Mouse (Mus musculus) forebrain, embryonic 14.5 days (tissue): Measurements from ENCODE around the gene Rnf166. TPM values are rescaled to one million over a fixed set of nuclear protein-coding genes. Genes with fewer than 3 reads are reported as not detected.

Source experiments
- ATAC-seq: fragments of 200-750 bp; cut with Nextera tagmentation; 2 replicates; pipeline ENCODE4 v1.8.0; 2017; ENCODE audit warnings: mild to moderate bottlenecking, moderate library complexity
- DNase-seq: peaks from one replicate; pipeline ENCODE4 v3.0.0-alpha.2; 2015; ENCODE audit warnings: low spot score
- H3K27ac ChIP-seq: fragments of 300-500 bp; sonication (generic); 2 replicates; pipeline ENCODE4 v1.5.1; 2014; ENCODE audit warnings: low read depth, mild to moderate bottlenecking, control low read depth, low read length, moderate library complexity
- H3K27me3 ChIP-seq: fragments of 300-500 bp; sonication (generic); replicated peaks from 2 replicates; pipeline ENCODE4 v1.6.1; 2014; ENCODE audit warnings: low read length, control low read depth, mixed read lengths; ENCODE audit not compliant: control insufficient read depth, insufficient read depth
- H3K36me3 ChIP-seq: fragments of 300-500 bp; sonication (generic); 2 replicates; pipeline ENCODE4 v1.6.1; 2014; ENCODE audit warnings: low read length, control low read depth; ENCODE audit not compliant: control insufficient read depth, insufficient read depth
- H3K4me1 ChIP-seq: fragments of 300-500 bp; sonication (generic); 2 replicates; pipeline ENCODE4 v1.6.1; 2014; ENCODE audit warnings: antibody characterized with exemption, low read length, control low read depth; ENCODE audit not compliant: control insufficient read depth, insufficient read depth
- H3K4me2 ChIP-seq: fragments of 300-500 bp; sonication (generic); 2 replicates; pipeline ENCODE4 v1.6.1; 2014; ENCODE audit warnings: mild to moderate bottlenecking, control low read depth, low read length
- H3K4me3 ChIP-seq: fragments of 300-500 bp; sonication (generic); 2 replicates; pipeline ENCODE4 v1.5.1; 2014; ENCODE audit warnings: low read depth, low read length, control low read depth
- H3K9ac ChIP-seq: fragments of 300-500 bp; sonication (generic); 2 replicates; pipeline ENCODE4 v1.6.1; 2014; ENCODE audit warnings: mild to moderate bottlenecking, low read length, control low read depth, moderate library complexity
- H3K9me3 ChIP-seq: fragments of 300-500 bp; sonication (generic); replicated peaks from 2 replicates; pipeline ENCODE4 v1.6.1; 2016; ENCODE audit warnings: low read length, control low read depth, mixed read lengths; ENCODE audit not compliant: control insufficient read depth
- WGBS: fragments of 180-500 bp; shearing (Covaris S2); extraction: QIAGEN DNeasy Blood & Tissue Kit; methylation state at CpG from one replicate; pipeline ENCODE4 v1.1.7; 2014; 5-methylcytosine and 5-hydroxymethylcytosine counted together
- polyA plus RNA-seq: library from polyadenylated mRNA; unstranded; fragments of >200 nt; fragmentation: Nextera tagmentation; extraction: Ambion mirVana; gene quantifications from 2 replicates; pipeline ENCODE4 v1.2.1, GENCODE M21; 2014

Rnf166 gene
- polyA plus RNA-seq, 1 experiment from 2014 or later: 28.8 TPM

DNA sequence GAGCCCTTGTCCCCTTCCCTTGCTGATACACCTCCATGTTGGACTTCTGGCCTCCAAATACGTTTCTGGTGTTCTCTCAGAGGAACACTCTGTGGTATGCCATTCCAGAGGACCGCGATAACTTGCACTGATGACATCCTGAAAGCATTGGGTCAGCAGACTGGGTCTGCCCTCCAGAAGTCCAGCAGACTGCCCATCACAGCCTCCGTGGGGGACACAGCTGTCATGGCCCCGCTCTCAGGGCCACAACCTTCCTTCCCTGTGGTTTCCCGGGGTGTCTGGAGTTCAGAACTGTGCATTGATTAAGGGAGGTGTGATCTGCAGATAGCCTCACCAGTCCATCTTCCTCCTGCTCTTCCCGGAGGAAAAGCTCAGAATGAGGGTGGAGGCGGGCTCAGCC is 13.4 kb downstream of the Rnf166 start:
- Histone ChIP-seq H3K27me3 (peaks cover 38% of the 10 kb centered on the region), H3K4me2 (no peak overlapping the region), H3K36me3 (peaks cover 21% of the 10 kb centered on the region), H3K27ac (no peak overlapping the region), H3K9me3 (no peaks in the 10 kb centered on the region), H3K9ac (no peak overlapping the region), H3K4me3 (no peak overlapping the region), H3K4me1 (peaks cover 6% of the 10 kb centered on the region; the same call in 1 of the 2 replicates)
- 74% methylated on average over 8 of the region's 8 CpGs for WGBS
- no peak for ATAC-seq
- no peak for DNase-seq

DNA sequence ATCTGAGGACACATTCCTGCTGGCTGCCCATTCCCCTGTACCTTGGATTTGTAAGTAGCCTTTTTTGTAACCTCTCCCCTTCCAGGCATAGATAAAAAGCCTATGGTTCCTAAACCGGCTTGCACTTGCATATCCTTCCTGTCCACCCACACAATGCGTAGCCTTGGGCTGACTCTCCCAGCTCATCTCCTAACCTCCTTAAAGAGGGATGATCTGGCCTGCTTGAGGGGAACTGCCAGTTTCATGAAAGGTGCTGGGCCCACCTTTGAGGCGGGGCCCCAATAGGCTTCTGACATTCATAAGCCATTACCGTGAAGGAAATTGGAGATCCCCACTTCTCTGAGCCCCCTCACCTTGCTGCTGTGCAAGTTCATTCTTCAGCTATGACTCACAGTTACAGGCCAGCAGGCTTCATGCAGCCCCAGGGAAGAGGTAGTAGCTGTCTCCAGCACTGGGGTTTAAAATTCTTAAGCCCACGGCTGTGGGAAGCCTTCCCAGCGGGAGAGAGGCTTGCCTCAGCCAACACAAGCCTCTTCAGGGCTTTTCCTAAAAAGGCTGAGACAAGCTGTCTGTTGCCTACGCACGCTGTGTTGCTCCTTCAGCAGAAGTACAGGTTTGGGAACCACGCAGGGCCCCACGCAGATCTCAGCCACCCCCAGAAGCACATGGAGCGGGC is 14.3 kb downstream of the Rnf166 start:
- peaks cover 6% of the 10 kb centered on the region; the same call in 1 of the 2 replicates for H3K4me1 ChIP-seq
- H3K4me3 ChIP-seq: no peak overlapping the region
- no peak overlapping the region for H3K27ac ChIP-seq
- WGBS: 58% methylated on average over 11 of the region's 11 CpGs
- H3K9ac ChIP-seq: no peak overlapping the region
- DNase-seq: no peak
- H3K27me3 ChIP-seq: peaks cover 38% of the 10 kb centered on the region
- no peak for ATAC-seq
- H3K36me3 ChIP-seq: peaks cover 15% of the 10 kb centered on the region
- H3K9me3 ChIP-seq: no peaks in the 10 kb centered on the region
- no peak overlapping the region for H3K4me2 ChIP-seq

DNA sequence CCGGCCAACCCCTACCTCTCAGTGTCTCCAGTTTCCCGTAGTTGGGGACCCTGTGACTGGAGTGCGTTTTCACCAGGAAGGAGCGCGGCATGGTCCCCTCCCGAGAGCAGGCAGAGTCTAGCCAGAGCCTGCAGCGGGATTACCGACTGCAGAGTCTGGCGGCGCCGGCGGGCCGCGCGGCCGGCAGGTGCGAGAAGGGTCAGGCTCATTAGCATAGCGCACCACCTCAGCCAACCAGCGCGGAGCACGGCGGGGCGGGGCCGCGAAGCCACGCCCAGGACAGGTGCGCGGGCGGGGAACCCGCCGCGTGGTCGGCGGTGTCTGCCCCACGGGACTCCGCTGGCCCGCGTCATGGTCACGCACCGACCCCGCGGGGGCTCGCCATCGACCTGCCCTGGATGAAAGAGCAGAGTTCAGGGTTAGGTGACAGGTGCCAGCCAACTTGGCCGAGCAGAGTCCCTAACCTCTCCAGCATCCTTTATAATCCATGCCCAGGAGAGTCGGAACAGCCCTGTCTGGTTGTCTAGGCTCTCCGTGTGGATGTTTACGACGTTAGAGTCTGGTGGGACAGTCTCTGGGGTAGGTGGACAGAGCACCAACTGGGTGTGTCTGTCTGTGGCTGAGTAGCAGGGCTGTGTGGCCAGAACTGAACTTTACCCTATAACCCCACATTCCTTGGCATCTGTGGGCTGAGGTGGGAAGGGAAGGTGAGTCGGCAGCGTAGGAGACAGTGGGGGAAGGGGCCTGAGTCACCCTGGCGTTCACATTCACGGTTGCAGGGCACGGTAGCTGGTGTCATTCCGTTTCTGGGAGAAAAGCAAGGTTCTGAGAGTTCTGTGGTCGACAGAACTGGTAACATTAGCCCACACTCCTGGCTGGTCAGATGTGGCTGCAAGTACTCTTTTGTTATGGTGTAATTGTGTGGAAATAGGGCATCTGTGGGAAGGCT is 15.1 kb downstream of the Rnf166 start, which contains the start of gene Snai3:
Snai3 (minus strand) TSS at position 210 of the 949 bp plus-strand sequence.
- WGBS: 2% methylated on average over 48 of the region's 56 CpGs
- Histone ChIP-seq H3K36me3 (peaks cover 7% of the 10 kb centered on the region; the same call in 1 of the 2 replicates), H3K4me3 (peak within 1 kb of the TSS; percentile 26), H3K27me3 (peaks cover 38% of the 10 kb centered on the region), H3K9me3 (no peaks in the 10 kb centered on the region), H3K9ac (peak within 1 kb of the TSS; percentile 51; the same call in 1 of the 2 replicates), H3K27ac (no peak within 1 kb of the TSS), H3K4me1 (peaks cover 6% of the 10 kb centered on the region; the same call in 1 of the 2 replicates), H3K4me2 (peak within 1 kb of the TSS; percentile 56)
- DNase-seq (peak; percentile 23), ATAC-seq (peak; percentile 70)

DNA sequence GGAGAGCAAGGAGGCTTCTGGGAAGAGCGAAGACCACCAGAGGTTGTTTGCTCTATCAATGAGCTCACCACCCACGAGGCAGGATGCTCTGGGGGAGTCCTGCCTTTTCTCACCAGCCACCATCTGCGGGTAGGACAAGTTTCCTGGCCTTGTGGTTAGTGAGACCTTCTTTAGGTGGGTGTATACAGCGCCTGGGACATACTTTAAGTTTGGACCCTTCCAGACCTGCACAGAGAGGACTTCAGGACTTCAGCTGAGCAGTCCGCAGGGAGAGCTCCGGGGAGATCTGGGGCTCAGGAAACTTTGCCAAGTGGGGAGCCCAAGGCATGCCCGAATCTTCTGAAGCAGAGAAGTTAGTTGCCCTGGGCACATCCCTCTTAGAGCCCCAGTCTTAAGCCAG is 15.9 kb downstream of the Rnf166 start:
- H3K4me1 ChIP-seq: peaks cover 6% of the 10 kb centered on the region; the same call in 1 of the 2 replicates
- no peak for DNase-seq
- H3K9ac ChIP-seq: no peak overlapping the region
- peak overlapping the region; percentile 26; the same call in 1 of the 2 replicates for H3K4me3 ChIP-seq
- no peak for ATAC-seq
- no peaks in the 10 kb centered on the region for H3K9me3 ChIP-seq
- H3K27me3 ChIP-seq: peaks cover 38% of the 10 kb centered on the region
- no peaks in the 10 kb centered on the region for H3K36me3 ChIP-seq
- peak overlapping the region; percentile 56 for H3K4me2 ChIP-seq
- 30% methylated on average over 7 of the region's 7 CpGs for whole genome bisulfite sequencing
- no peak overlapping the region for H3K27ac ChIP-seq

DNA sequence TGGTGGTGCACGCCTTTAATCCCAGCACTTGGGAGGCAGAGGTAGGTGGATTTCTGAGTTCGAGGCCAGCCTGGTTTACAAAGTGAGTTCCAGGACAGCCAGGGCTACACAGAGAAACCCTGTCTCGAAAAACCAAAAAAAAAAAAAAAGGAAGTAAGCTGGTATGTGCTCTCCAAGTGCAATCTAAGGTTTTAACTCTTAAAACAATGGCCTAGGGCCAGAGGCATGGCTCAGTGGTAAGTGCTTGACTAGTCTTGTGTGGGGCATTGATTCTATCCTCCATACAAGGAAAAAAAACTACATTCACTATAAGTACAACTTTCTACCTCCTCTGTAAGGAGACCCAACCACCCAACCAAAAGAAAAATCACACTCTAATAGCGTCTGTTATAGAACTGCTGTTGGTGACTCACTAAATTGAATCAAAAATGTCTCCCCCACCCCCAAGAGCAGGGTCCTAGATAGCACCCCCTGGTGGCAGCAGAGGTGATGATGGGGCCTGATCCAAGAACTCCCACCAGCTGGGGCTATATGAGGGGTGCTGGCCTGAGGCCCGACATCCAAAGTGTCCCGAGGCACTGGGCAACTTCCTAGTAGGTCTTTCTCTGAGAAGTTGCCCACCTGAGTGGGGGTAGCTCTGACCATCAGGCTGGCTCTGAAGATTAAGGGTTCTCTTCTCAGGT is 16.5 kb downstream of the Rnf166 start:
- 55% methylated on average over 6 of the region's 6 CpGs for WGBS
- DNase-seq (no peak), ATAC-seq (no peak)
- peaks cover 6% of the 10 kb centered on the region; the same call in 1 of the 2 replicates for H3K4me1 ChIP-seq
- H3K36me3 ChIP-seq: no peaks in the 10 kb centered on the region
- no peak overlapping the region for H3K27ac ChIP-seq
- no peak overlapping the region for H3K4me3 ChIP-seq
- peaks cover 38% of the 10 kb centered on the region for H3K27me3 ChIP-seq
- H3K9ac ChIP-seq: no peak overlapping the region
- H3K9me3 ChIP-seq: no peaks in the 10 kb centered on the region
- no peak overlapping the region for H3K4me2 ChIP-seq

DNA sequence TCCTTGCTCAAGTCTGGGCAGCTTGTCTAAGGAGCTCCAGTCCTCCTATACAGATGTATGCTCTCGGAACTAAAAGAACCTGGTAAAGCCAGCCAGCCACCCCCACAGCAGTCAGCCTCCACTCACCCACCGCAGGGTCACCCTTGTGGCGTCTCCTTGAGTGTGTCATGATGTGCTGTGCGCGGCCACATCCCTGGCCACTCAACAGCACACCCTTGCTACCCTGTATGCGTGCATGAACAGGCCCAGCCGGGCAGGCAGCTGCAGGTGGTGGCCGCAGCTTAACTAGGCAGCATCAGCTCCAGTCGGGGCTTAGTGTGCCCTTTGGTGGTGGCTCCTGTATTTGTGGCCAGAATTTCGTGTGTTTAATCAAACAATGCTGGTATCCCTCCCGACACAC is 18.7 kb downstream of the Rnf166 start:
- H3K9ac ChIP-seq: no peak overlapping the region
- no peak overlapping the region for H3K4me2 ChIP-seq
- H3K27me3 ChIP-seq: peaks cover 30% of the 10 kb centered on the region
- peaks cover 6% of the 10 kb centered on the region; the same call in 1 of the 2 replicates for H3K4me1 ChIP-seq
- no peak overlapping the region for H3K27ac ChIP-seq
- WGBS: 74% methylated on average over 11 of the region's 11 CpGs
- H3K36me3 ChIP-seq: no peaks in the 10 kb centered on the region
- H3K9me3 ChIP-seq: no peaks in the 10 kb centered on the region
- DNase-seq (no peak), ATAC-seq (no peak)
- no peak overlapping the region for H3K4me3 ChIP-seq

DNA sequence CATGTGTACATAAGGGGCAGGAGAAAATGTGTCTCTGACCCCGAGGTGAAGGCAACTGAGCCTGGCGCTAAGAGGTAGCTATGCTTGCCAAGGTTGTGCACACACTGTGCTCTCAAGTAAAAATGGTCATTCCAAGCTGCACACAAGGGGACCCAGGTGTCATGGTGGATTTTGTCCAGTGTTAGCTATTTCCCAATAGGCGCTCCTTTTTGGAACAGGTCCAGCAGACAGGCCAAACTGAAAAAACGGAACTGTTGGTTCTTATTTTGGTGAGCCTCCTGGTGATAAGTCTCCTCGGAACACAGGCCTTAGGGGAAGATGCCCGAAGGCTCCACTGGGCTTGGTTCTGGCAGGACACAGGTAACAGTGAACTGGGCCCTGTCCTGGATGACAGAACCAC is 21.5 kb downstream of the Rnf166 start:
- H3K9me3 ChIP-seq: no peaks in the 10 kb centered on the region
- no peak overlapping the region for H3K27ac ChIP-seq
- peaks cover 2% of the 10 kb centered on the region; the same call in 1 of the 2 replicates for H3K27me3 ChIP-seq
- ATAC-seq (no peak), DNase-seq (no peak)
- H3K4me2 ChIP-seq: no peak overlapping the region
- WGBS: 93% methylated on average over 6 of the region's 6 CpGs
- no peak overlapping the region for H3K9ac ChIP-seq
- no peaks in the 10 kb centered on the region for H3K4me1 ChIP-seq
- H3K36me3 ChIP-seq: no peaks in the 10 kb centered on the region
- no peak overlapping the region for H3K4me3 ChIP-seq

DNA sequence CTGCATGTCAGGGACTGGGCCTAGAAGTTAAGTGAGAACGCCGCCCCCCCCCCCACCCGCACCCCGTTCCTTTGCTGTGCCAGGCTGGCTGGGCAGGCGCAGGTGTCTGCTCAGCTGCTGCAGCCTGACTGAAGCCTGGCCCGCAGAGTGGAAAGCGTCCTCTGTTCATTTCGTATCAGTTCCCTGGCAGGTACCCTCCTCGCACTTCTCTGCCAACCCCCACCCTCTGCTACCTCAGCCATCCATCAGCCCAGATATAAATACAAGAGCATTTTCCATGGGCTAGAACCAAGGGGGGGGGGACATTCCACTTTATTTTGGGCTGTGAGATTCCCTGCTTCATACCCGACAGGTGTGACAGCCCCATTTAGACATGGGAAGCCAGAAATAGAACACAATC is 23.7 kb downstream of the Rnf166 start:
- 89% methylated on average over 10 of the region's 10 CpGs for WGBS
- no peak for ATAC-seq
- Histone ChIP-seq H3K27me3 (no peaks in the 10 kb centered on the region), H3K4me1 (no peaks in the 10 kb centered on the region), H3K36me3 (no peaks in the 10 kb centered on the region), H3K9me3 (no peaks in the 10 kb centered on the region), H3K4me2 (no peak overlapping the region), H3K9ac (no peak overlapping the region), H3K27ac (no peak overlapping the region), H3K4me3 (no peak overlapping the region)
- DNase-seq: no peak
